In genomic region chr13:109926277-109926920, GRCm38 (mm10) we compare ENCODE assay signal across 8 mouse cellular contexts.
DNase-seq lines count a peak whose midpoint lies in the region; ATAC-seq and TF ChIP-seq lines count a peak whose summit lies in the region.

No protein-coding gene starts in this region.

- H3K4me1 ChIP-seq in small intestine, adult 2 months (ENCODE audit: control insufficient read depth, insufficient read depth, insufficient read length, low read length) = no peaks in the 10 kb centered on the region; the same call in 1 of the 2 replicates

- TF ChIP-seq POLR2A in small intestine, adult 2 months (IDR thresholded peaks at IDR 0.05; ENCODE audit: low read depth, low read length) = no peak

- peak overlapping the region; percentile 18; the same call in 1 of the 2 replicates for H3K4me3 ChIP-seq in small intestine, adult 2 months (ENCODE audit: low read depth, low read length)

- H3K27ac ChIP-seq in small intestine, adult 2 months (ENCODE audit: insufficient read depth, low read depth, low read length) = no peak overlapping the region

- peak; percentile 29 for DNase-seq in ovary, adult 18-20 months (ENCODE audit: low spot score)
- DNase-seq in ovary, postnatal 14 days (ENCODE audit: low spot score) = no peak
- DNase-seq in embryo, embryonic 10.5 days (ENCODE audit: low spot score) = peak; percentile 81
- peak; percentile 55 for DNase-seq in heart, postnatal 4 days
- DNase-seq in left cerebral cortex, adult 8-10 months (ENCODE audit: low spot score in 2 of 2) = peak; percentile 46 to 95
- no peak for DNase-seq in urinary bladder, adult 2 months (ENCODE audit: low spot score)

- WGBS in small intestine, adult 2 months = 41% methylated on average over 15 of the region's 15 CpGs

- no peaks in the 10 kb centered on the region for H3K27me3 ChIP-seq in small intestine, adult 2 months (ENCODE audit: control insufficient read depth, insufficient read depth, low read length)

- no peaks in the 10 kb centered on the region for H3K36me3 ChIP-seq in small intestine, adult 2 months (ENCODE audit: control insufficient read depth, insufficient read depth, low read length)

- peak; percentile 79 for ATAC-seq in megakaryocyte-erythroid progenitor cell, adult 5-6 weeks (replicated peaks; ENCODE audit: low FRiP score, low TSS enrichment, poor library complexity, severe bottlenecking)

- no peak for TF ChIP-seq CTCF in small intestine, adult 2 months (IDR thresholded peaks at IDR 0.05; ENCODE audit: extremely low read depth, insufficient read length, insufficient replicate concordance, low read depth, low read length)

Comparison
In these comparisons a context has a peak if more than half of its experiments do, and no peak if none do; other contexts are left out.
1. DNase-seq: peak in ovary, adult 18-20 months (single experiment), embryo, embryonic 10.5 days (single experiment), heart, postnatal 4 days (single experiment) and left cerebral cortex, adult 8-10 months (2 of 2); none in ovary, postnatal 14 days (single experiment) and urinary bladder, adult 2 months (single experiment).